19 mouse cellular contexts compared by ENCODE assay signal in the genomic region with DNA sequence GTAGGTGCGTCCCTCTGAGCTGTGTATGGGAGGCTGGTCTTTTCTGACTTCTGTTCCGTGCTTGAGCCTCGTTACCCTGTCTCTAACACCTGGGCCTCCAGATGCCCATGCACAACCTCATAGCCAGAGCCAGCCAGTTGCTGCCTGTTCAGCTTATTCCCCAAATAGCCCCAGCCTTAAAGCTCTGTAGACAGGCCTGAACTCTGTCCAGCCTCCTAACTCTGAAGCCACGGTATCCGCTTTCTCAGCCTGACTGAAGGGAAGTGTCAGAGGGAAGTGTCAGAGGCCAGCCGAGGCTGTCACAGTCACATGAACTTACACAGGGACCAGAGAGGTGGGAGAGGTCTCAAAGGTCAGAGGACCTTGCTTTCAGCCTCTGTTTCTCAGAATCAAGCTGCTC. TPM values are rescaled to one million over a fixed set of nuclear protein-coding genes. Genes with fewer than 3 reads are reported as not detected.
DNase-seq lines count a peak whose midpoint lies in the region; ATAC-seq and TF ChIP-seq lines count a peak whose summit lies in the region.
"Had no signal": no experiment of that assay in that cellular context is flagged by ENCODE, and none has a peak within 500 bp of the region (broad histone marks: within the 10 kb centered on the region; RNA-seq: fewer than 3 reads in every experiment).

No protein-coding gene starts in this region.

- H3K27ac ChIP-seq in heart, embryonic 16.5 days (ENCODE audit: low read length): peak overlapping the region; percentile 29
- peak overlapping the region; percentile 19; the same call in 1 of the 2 replicates for H3K27ac ChIP-seq in spleen, adult 2 months (ENCODE audit: insufficient read depth, low read length)
- H3K27ac ChIP-seq: forebrain, embryonic 13.5 days; hindbrain, embryonic 10.5 days; limb, embryonic 12.5 days; stomach, embryonic 15.5 days had no signal

- no peak overlapping the region for H3K4me3 ChIP-seq in heart, embryonic 16.5 days (ENCODE audit: low read length)
- no peak overlapping the region for H3K4me3 ChIP-seq in spleen, adult 2 months (ENCODE audit: extremely low read depth, insufficient read depth, insufficient read length)
- H3K4me3 ChIP-seq: forebrain, embryonic 13.5 days; hindbrain, embryonic 10.5 days; limb, embryonic 12.5 days; megakaryocyte, embryonic 14.5 days; stomach, embryonic 15.5 days had no signal

- no peak for TF ChIP-seq POLR2A in spleen, adult 2 months (IDR thresholded peaks at IDR 0.05; ENCODE audit: low read depth, low read length)

- H3K4me2 ChIP-seq in heart, embryonic 16.5 days (ENCODE audit: low read depth, low read length): no peak overlapping the region
- H3K4me2 ChIP-seq: forebrain, embryonic 13.5 days; limb, embryonic 12.5 days; stomach, embryonic 15.5 days had no signal

- H3K36me3 ChIP-seq in heart, embryonic 16.5 days (ENCODE audit: control insufficient read depth, insufficient read depth): peaks cover 80% of the 10 kb centered on the region
- peaks cover 45% of the 10 kb centered on the region for H3K36me3 ChIP-seq in spleen, adult 2 months (ENCODE audit: control insufficient read depth, insufficient read depth, low read length)

- H3K4me1 ChIP-seq in heart, embryonic 16.5 days (ENCODE audit: control insufficient read depth, insufficient read depth, low read length): peaks cover 15% of the 10 kb centered on the region
- no peaks in the 10 kb centered on the region for H3K4me1 ChIP-seq in spleen, adult 2 months (ENCODE audit: control insufficient read depth, insufficient read depth, insufficient read length)
- H3K4me1 ChIP-seq: forebrain, embryonic 13.5 days; hindbrain, embryonic 10.5 days; limb, embryonic 12.5 days; stomach, embryonic 15.5 days had no signal

- H3K9me3 ChIP-seq in heart, embryonic 16.5 days (replicated peaks; ENCODE audit: control insufficient read depth, low read length): no peaks in the 10 kb centered on the region
- H3K9me3 ChIP-seq: forebrain, embryonic 13.5 days; hindbrain, embryonic 10.5 days; limb, embryonic 12.5 days; megakaryocyte, embryonic 14.5 days; stomach, embryonic 15.5 days had no signal

- no peak for TF ChIP-seq CTCF in spleen, adult 2 months (IDR thresholded peaks at IDR 0.05; ENCODE audit: extremely low read depth, insufficient read depth, insufficient read length, insufficient replicate concordance)

- no peak for ATAC-seq in heart, embryonic 16.5 days (replicated peaks; ENCODE audit: extremely low read depth, insufficient read depth, low FRiP score)
- ATAC-seq: forebrain, embryonic 13.5 days had no signal

- DNase-seq in gastrocnemius, adult 8-10 months (ENCODE audit: low spot score in 2 of 2): peak; percentile 53 to 69
- no peak for DNase-seq in gastrocnemius, postnatal 10 days
- DNase-seq in heart, postnatal 14 days: no peak
- no peak for DNase-seq in spleen, adult 2 months (ENCODE audit: low read depth in 1 of 2, low spot score in 2 of 2)
- DNase-seq in spleen, postnatal 14 days (ENCODE audit: low spot score in 2 of 2): no peak
- DNase-seq in thymus, postnatal 14 days: no peak
- DNase-seq: adrenal gland, adult 2 months; cerebellum, postnatal 25 days; kidney, adult 8-10 months; kidney, postnatal 36 days; layer of hippocampus, adult 9-11 months; lung, postnatal 10 days had no signal

- H3K27me3 ChIP-seq in heart, embryonic 16.5 days (ENCODE audit: control insufficient read depth, insufficient read depth, low read length): no peaks in the 10 kb centered on the region
- H3K27me3 ChIP-seq in spleen, adult 2 months (ENCODE audit: control insufficient read depth, insufficient read depth, low read length): no peaks in the 10 kb centered on the region
- H3K27me3 ChIP-seq: forebrain, embryonic 13.5 days; limb, embryonic 12.5 days; megakaryocyte, embryonic 14.5 days; stomach, embryonic 15.5 days had no signal

- 71% methylated on average over 6 of the region's 6 CpGs for WGBS in heart, embryonic 16.5 days
- 87% methylated on average over 6 of the region's 6 CpGs for WGBS in spleen, adult 2 months

- intact Hi-C loops in heart, postnatal 14 days (cut with DNase I): no loop called here

- H3K9ac ChIP-seq in heart, embryonic 16.5 days (ENCODE audit: low read length): no peak overlapping the region
- H3K9ac ChIP-seq: forebrain, embryonic 13.5 days; limb, embryonic 12.5 days; stomach, embryonic 15.5 days had no signal

RNA-seq across cellular contexts. Expression of a gene that starts 15.3 kb away (rescaled TPM):
- total RNA-seq in gastrocnemius, adult 8-10 months (2022): 10 to 100 TPM; 22.0 to 27.4 (median 24.3) TPM
- 100 to 1,000 TPM in 1 of 2 experiments, 10 to 100 TPM in 1; 94.0 to 102 TPM for total RNA-seq in gastrocnemius, postnatal 10 days (2021)
- polyA plus RNA-seq in heart, embryonic 16.5 days (2015; fragmentation: Nextera tagmentation; extraction: Ambion mirVana): 1,743 and 2,017 TPM in 2 replicates
- total RNA-seq in heart, postnatal 14 days (2021): 1,000 to 10,000 TPM; 1,350 to 1,351 TPM
- polyA plus RNA-seq in spleen, adult 2 months (2012; rRNA removed): 137 and 141 TPM in 2 replicates

RNA-seq across cellular contexts. Expression of a gene that starts 21.4 kb away (rescaled TPM):
- total RNA-seq in gastrocnemius, adult 8-10 months (2022): 10 to 100 TPM; 53.0 to 78.6 (median 58.5) TPM
- total RNA-seq in gastrocnemius, postnatal 10 days (2021): 100 to 1,000 TPM; 143 to 189 TPM
- polyA plus RNA-seq in heart, embryonic 16.5 days (2015; fragmentation: Nextera tagmentation; extraction: Ambion mirVana): 719 and 763 TPM in 2 replicates
- 100 to 1,000 TPM; 198 to 224 TPM for total RNA-seq in heart, postnatal 14 days (2021)
- polyA plus RNA-seq in spleen, adult 2 months (2012; rRNA removed): 414 and 544 TPM in 2 replicates

RNA-seq across cellular contexts. Expression of a gene that starts 26.6 kb away (rescaled TPM):
- total RNA-seq in gastrocnemius, adult 8-10 months (2022): 10 to 100 TPM; 38.7 to 43.3 (median 41.8) TPM
- total RNA-seq in gastrocnemius, postnatal 10 days (2021): 10 to 100 TPM; 46.0 to 52.0 TPM
- polyA plus RNA-seq in heart, embryonic 16.5 days (2015; fragmentation: Nextera tagmentation; extraction: Ambion mirVana): 10.8 and 12.1 TPM in 2 replicates
- 10 to 100 TPM; 45.1 to 46.8 TPM for total RNA-seq in heart, postnatal 14 days (2021)
- polyA plus RNA-seq in spleen, adult 2 months (2012; rRNA removed): 55.6 and 77.7 TPM in 2 replicates

RNA-seq across cellular contexts. Expression of a gene that starts 31.5 kb away (rescaled TPM):
- total RNA-seq in gastrocnemius, adult 8-10 months (2022): under 1 TPM in 1 of 4 experiments, not detected in 3; 0.22 TPM
- total RNA-seq in gastrocnemius, postnatal 10 days (2021): 1 to 10 TPM; 2.0 to 2.5 TPM
- 25.0 and 28.1 TPM in 2 replicates for polyA plus RNA-seq in heart, embryonic 16.5 days (2015; fragmentation: Nextera tagmentation; extraction: Ambion mirVana)
- 1 to 10 TPM; 1.1 to 2.1 TPM for total RNA-seq in heart, postnatal 14 days (2021)
- polyA plus RNA-seq in spleen, adult 2 months (2012; rRNA removed): 16.8 and 23.2 TPM in 2 replicates

RNA-seq across cellular contexts. Expression of a gene that starts 50.4 kb away (rescaled TPM):
- not detected for total RNA-seq in gastrocnemius, adult 8-10 months (2022)
- under 1 TPM in 1 of 2 experiments, not detected in 1; 0.20 TPM for total RNA-seq in gastrocnemius, postnatal 10 days (2021)
- polyA plus RNA-seq in heart, embryonic 16.5 days (2015; fragmentation: Nextera tagmentation; extraction: Ambion mirVana): not detected in 2 replicates
- under 1 TPM in 1 of 2 experiments, not detected in 1; 0.27 TPM for total RNA-seq in heart, postnatal 14 days (2021)
- polyA plus RNA-seq in spleen, adult 2 months (2012; rRNA removed): 0.20 and 0.48 TPM in 2 replicates
- polyA plus RNA-seq: forebrain, embryonic 13.5 days; hindbrain, embryonic 10.5 days; limb, embryonic 12.5 days; midbrain, postnatal 0 days; stomach, embryonic 15.5 days had no signal

Comparison
In these comparisons a context has a peak if more than half of its experiments do, and no peak if none do; other contexts are left out.
1. DNase-seq: peak in gastrocnemius, adult 8-10 months (2 of 2); none in gastrocnemius, postnatal 10 days (single experiment), heart, postnatal 14 days (0 of 2), spleen, adult 2 months (0 of 2), spleen, postnatal 14 days (0 of 2) and thymus, postnatal 14 days (single experiment).
2. RNA of a gene that starts 15.3 kb away (total RNA-seq): 1,350 to 1,351 TPM in heart, postnatal 14 days; 94.0 to 102 TPM in gastrocnemius, postnatal 10 days and 22.0 to 27.4 TPM in gastrocnemius, adult 8-10 months; every median in the first group is over 10 times any median in the second.